Mouse (Mus musculus) bone marrow, adult 2 months (tissue): Measurements from ENCODE around the gene Nav2. TPM values are rescaled to one million over a fixed set of nuclear protein-coding genes. Genes with fewer than 3 reads are reported as not detected.
A peak's percentile ranks its signal among the peaks of the same experiment; 100 is the strongest.

Experiments used
- H3K27ac ChIP-seq: fragments of 200-500 bp; 2 replicates; pipeline ENCODE4 v1.5.1; 2012; ENCODE audit warnings: low read depth, mild to moderate bottlenecking, control low read depth, inconsistent platforms, low read length; ENCODE audit not compliant: control insufficient read depth, poor library complexity, insufficient read depth
- H3K4me1 ChIP-seq: fragments of 200-500 bp; 2 replicates; pipeline ENCODE4 v1.6.1; 2011; ENCODE audit warnings: low read length; ENCODE audit not compliant: control insufficient read depth, insufficient read depth
- H3K4me3 ChIP-seq: fragments of 200-500 bp; replicated peaks from 2 replicates; pipeline ENCODE3; 2011; ENCODE audit warnings: mild to moderate bottlenecking, low read depth, low read length, control low read depth; ENCODE audit not compliant: control insufficient read depth
- CTCF ChIP-seq: fragments of 200-500 bp; IDR thresholded peaks from 2 replicates; pipeline ENCODE4 v1.5.1; 2011; ENCODE audit warnings: low read length, control low read depth; ENCODE audit not compliant: control insufficient read depth, insufficient read depth
- POLR2A ChIP-seq: fragments of 200-500 bp; IDR thresholded peaks from 2 replicates; pipeline ENCODE4 v1.6.1; 2011; ENCODE audit warnings: low read depth, mild to moderate bottlenecking, control low read depth, low read length, borderline replicate concordance; ENCODE audit not compliant: control insufficient read depth
- WGBS: fragments of 180-500 bp; shearing (Covaris S2); methylation state at CpG from one replicate; pipeline ENCODE4 v1.1.7; 2018; 5-methylcytosine and 5-hydroxymethylcytosine counted together
- polyA plus RNA-seq: library from polyadenylated mRNA; stranded (reverse); fragments of >200 nt; gene quantifications from 2 replicates; pipeline ENCODE4 v1.2.4, GENCODE M21; 2011; ENCODE audit warnings: low replicate concordance; ENCODE audit not compliant: missing spikeins, insufficient read depth, insufficient read length

Nav2 gene
- polyA plus RNA-seq, 1 experiment, result 8.5 TPM

GRCm38 (mm10) chr7:49052871-49053618, 144.5 kb downstream of the Nav2 start:
- no peak overlapping the region for H3K4me3 ChIP-seq
- H3K27ac ChIP-seq, result no peak overlapping the region
- WGBS, result 80% methylated on average over 9 of the region's 9 CpGs
- no peak for TF ChIP-seq CTCF
- TF ChIP-seq POLR2A, result no peak
- H3K4me1 ChIP-seq, result no peaks in the 10 kb centered on the region

GRCm38 (mm10) chr7:49055273-49055672, 146.8 kb downstream of the Nav2 start:
- TF ChIP-seq POLR2A, result no peak
- TF ChIP-seq CTCF, result no peak
- 80% methylated on average over 10 of the region's 10 CpGs for WGBS
- Histone ChIP-seq H3K4me1 (no peaks in the 10 kb centered on the region), H3K27ac (no peak overlapping the region), H3K4me3 (no peak overlapping the region)

GRCm38 (mm10) chr7:49058304-49059012, 149.9 kb downstream of the Nav2 start:
- Histone ChIP-seq H3K27ac (no peak overlapping the region), H3K4me1 (no peaks in the 10 kb centered on the region), H3K4me3 (no peak overlapping the region)
- 66% methylated on average over 8 of the region's 8 CpGs for WGBS
- TF ChIP-seq POLR2A (no peak), CTCF (no peak)

GRCm38 (mm10) chr7:49064792-49065521, 156.4 kb downstream of the Nav2 start:
- WGBS, result 90% methylated on average over 4 of the region's 4 CpGs
- Histone ChIP-seq H3K4me1 (peaks cover 9% of the 10 kb centered on the region), H3K27ac (no peak overlapping the region), H3K4me3 (no peak overlapping the region)
- TF ChIP-seq CTCF (no peak), POLR2A (no peak)

- H3K4me3 ChIP-seq, result no peak overlapping the region
- H3K27ac ChIP-seq, result peak overlapping the region; percentile 69; the same call in 1 of the 2 replicates
- peaks cover 9% of the 10 kb centered on the region for H3K4me1 ChIP-seq
- TF ChIP-seq POLR2A (no peak), CTCF (no peak)
- WGBS, result 66% methylated on average over 9 of the region's 9 CpGs
Observed at GRCm38 (mm10) chr7:49065621-49066475, 157.3 kb downstream of the Nav2 start.

GRCm38 (mm10) chr7:49066828-49067227, 158.3 kb downstream of the Nav2 start:
- TF ChIP-seq CTCF, result no peak
- no peak for TF ChIP-seq POLR2A
- H3K4me3 ChIP-seq, result no peak overlapping the region
- peak overlapping the region; percentile 69; the same call in 1 of the 2 replicates for H3K27ac ChIP-seq
- H3K4me1 ChIP-seq, result peaks cover 9% of the 10 kb centered on the region
- 42% methylated on average over 1 of the region's 1 CpGs for WGBS

- no peak for TF ChIP-seq CTCF
- no peak for TF ChIP-seq POLR2A
- H3K27ac ChIP-seq, result no peak overlapping the region
- WGBS, result 88% methylated on average over 12 of the region's 12 CpGs
- peaks cover 9% of the 10 kb centered on the region for H3K4me1 ChIP-seq
- H3K4me3 ChIP-seq, result no peak overlapping the region
Observed at GRCm38 (mm10) chr7:49069396-49069961, 161.0 kb downstream of the Nav2 start.
